Mouse (Mus musculus): Measurements from ENCODE around the gene Gm11639. TPM values are rescaled to one million over a fixed set of nuclear protein-coding genes. Genes with fewer than 3 reads are reported as not detected.
A peak's percentile ranks its signal among the peaks of the same experiment; 100 is the strongest.
"Not testable (repeated sequence)": the region's sequence is repeated elsewhere in the genome, so short reads cannot be mapped to it uniquely, and the experiment has no call there.

Gm11639 gene
- total RNA-seq, 2 experiments from 2014 or later, result 0.79 to 1.3 TPM

GRCm38 (mm10) chr11:105009232-105009631 lies 323.7 kb downstream of the Gm11639 start:
- no peak for TF ChIP-seq CTCF (IDR thresholded peaks at IDR 0.05)
- H3K27ac ChIP-seq, result no peak overlapping the region
- intact Hi-C loops (cut with DNase I), result no loop called here
- H3K4me3 ChIP-seq, result no peak overlapping the region
- DNase-seq (ENCODE audit: extremely low spot score in 1 of 2, low spot score in 2 of 2), result no peak

- intact Hi-C loops (cut with DNase I), result no loop called here
- no peak for DNase-seq (ENCODE audit: extremely low spot score in 1 of 2, low spot score in 2 of 2)
- H3K4me3 ChIP-seq, result no peak overlapping the region
- H3K27ac ChIP-seq, result no peak overlapping the region
- TF ChIP-seq CTCF (IDR thresholded peaks at IDR 0.05), result peak; percentile 37
Measured at GRCm38 (mm10) chr11:105021071-105021470, 335.6 kb downstream of the Gm11639 start.

GRCm38 (mm10) chr11:105028744-105029348 lies 343.3 kb downstream of the Gm11639 start:
- no peak overlapping the region for H3K27ac ChIP-seq
- no peak for TF ChIP-seq CTCF (IDR thresholded peaks at IDR 0.05)
- H3K4me3 ChIP-seq, result no peak overlapping the region
- DNase-seq (ENCODE audit: extremely low spot score in 1 of 2, low spot score in 2 of 2), result no peak
- intact Hi-C loops (cut with DNase I), result no loop called here

- no peak for TF ChIP-seq CTCF (IDR thresholded peaks at IDR 0.05)
- Histone ChIP-seq H3K4me3 (no peak overlapping the region), H3K27ac (no peak overlapping the region)
- intact Hi-C loops (cut with DNase I), result no loop called here
- DNase-seq (ENCODE audit: extremely low spot score in 1 of 2, low spot score in 2 of 2), result no peak
Measured at GRCm38 (mm10) chr11:105029525-105029924, 344.0 kb downstream of the Gm11639 start.

- no peak for TF ChIP-seq CTCF (IDR thresholded peaks at IDR 0.05)
- intact Hi-C loops (cut with DNase I), result no loop called here
- Histone ChIP-seq H3K27ac (no peak overlapping the region), H3K4me3 (no peak overlapping the region)
- DNase-seq (ENCODE audit: extremely low spot score in 1 of 2, low spot score in 2 of 2), result no peak
Measured at GRCm38 (mm10) chr11:105030229-105030628, 344.7 kb downstream of the Gm11639 start.

GRCm38 (mm10) chr11:105031103-105031502 lies 345.6 kb downstream of the Gm11639 start:
- TF ChIP-seq CTCF (IDR thresholded peaks at IDR 0.05), result no peak
- H3K27ac ChIP-seq, result no peak overlapping the region
- intact Hi-C loops (cut with DNase I), result no loop called here
- no peak overlapping the region for H3K4me3 ChIP-seq
- no peak for DNase-seq (ENCODE audit: extremely low spot score in 1 of 2, low spot score in 2 of 2)

- intact Hi-C loops (cut with DNase I), result no loop called here
Measured at GRCm38 (mm10) chr11:105035081-105035480, 349.6 kb downstream of the Gm11639 start.

GRCm38 (mm10) chr11:105063292-105063691 lies 377.8 kb downstream of the Gm11639 start, which contains the start of gene Efcab3:
TSS of gene Efcab3 (plus strand) at chr11:105063592.
- no peak for TF ChIP-seq CTCF (IDR thresholded peaks at IDR 0.05)

More at GRCm38 (mm10) chr11:105035081-105035480, 349.6 kb downstream of the Gm11639 start:
- Histone ChIP-seq H3K4me3 (no peak overlapping the region), H3K27ac (no peak overlapping the region)
- DNase-seq (ENCODE audit: extremely low spot score in 1 of 2, low spot score in 2 of 2), result no peak
- no peak; the same call in 1 of the 2 replicates for TF ChIP-seq CTCF (IDR thresholded peaks at IDR 0.05)

GRCm38 (mm10) chr11:105112448-105112847 lies 426.9 kb downstream of the Gm11639 start:
- intact Hi-C loops (cut with DNase I); H3K27ac ChIP-seq; DNase-seq (ENCODE audit: extremely low spot score in 1 of 2, low spot score in 2 of 2); H3K4me3 ChIP-seq: not testable (repeated sequence)

More at GRCm38 (mm10) chr11:105063292-105063691, 377.8 kb downstream of the Gm11639 start, which contains the start of gene Efcab3:
- no peak for DNase-seq (ENCODE audit: extremely low spot score in 1 of 2, low spot score in 2 of 2)
- intact Hi-C loops (cut with DNase I), result no loop called here
- H3K4me3 ChIP-seq, result no peak within 1 kb of the TSS
- no peak within 1 kb of the TSS for H3K27ac ChIP-seq

GRCm38 (mm10) chr11:105117814-105118213 lies 432.3 kb downstream of the Gm11639 start:
- no peak for TF ChIP-seq CTCF (IDR thresholded peaks at IDR 0.05)
- no peak for DNase-seq (ENCODE audit: extremely low spot score in 1 of 2, low spot score in 2 of 2)
- H3K27ac ChIP-seq, result no peak overlapping the region
- intact Hi-C loops (cut with DNase I), result no loop called here
- H3K4me3 ChIP-seq, result no peak overlapping the region

GRCm38 (mm10) chr11:105120551-105121061 lies 435.1 kb downstream of the Gm11639 start:
- H3K27ac ChIP-seq, result no peak overlapping the region

GRCm38 (mm10) chr11:105121792-105122191 lies 436.3 kb downstream of the Gm11639 start:
- peak; percentile 23 for TF ChIP-seq CTCF (IDR thresholded peaks at IDR 0.05)

More at GRCm38 (mm10) chr11:105120551-105121061, 435.1 kb downstream of the Gm11639 start:
- TF ChIP-seq CTCF (IDR thresholded peaks at IDR 0.05), result no peak
- intact Hi-C loops (cut with DNase I), result loop anchor here (10.0 kb wide), 1 partner anchor 806 kb away; no protein-coding TSS in a partner anchor
- DNase-seq (ENCODE audit: extremely low spot score in 1 of 2, low spot score in 2 of 2), result no peak
- H3K4me3 ChIP-seq, result no peak overlapping the region

More at GRCm38 (mm10) chr11:105121792-105122191, 436.3 kb downstream of the Gm11639 start:
- intact Hi-C loops (cut with DNase I), result loop anchor here (10.0 kb wide), 1 partner anchor 807 kb away; no protein-coding TSS in a partner anchor
- not testable (repeated sequence) for DNase-seq (ENCODE audit: extremely low spot score in 1 of 2, low spot score in 2 of 2); H3K27ac ChIP-seq; H3K4me3 ChIP-seq
